Mouse (Mus musculus) Patski (cell line): ENCODE measurements around the gene Med28. TPM values are rescaled to one million over a fixed set of nuclear protein-coding genes. Genes with fewer than 3 reads are reported as not detected.

ENCODE experiments used
- ATAC-seq: fragments of 100-300 bp; one replicate; pipeline ENCODE4 v1.8.0; 2021
- CTCF ChIA-PET: fragments of 350-600 bp; sonication (Branson Sonifier 250); formaldehyde crosslinking; loops from one replicate; lab custom pipeline; 2022; ENCODE audit warnings: inconsistent platforms; lab: Charles Lee
- POLR2A ChIA-PET: fragments of 350-600 bp; sonication (Branson Sonifier 250); formaldehyde crosslinking; loops from one replicate; lab custom pipeline; 2022; ENCODE audit warnings: antibody characterized with exemption, inconsistent platforms; lab: Charles Lee
- DNase-seq: peaks from one replicate; pipeline ENCODE4 v3.0.0-alpha.2; 2011; ENCODE audit warnings: low read depth, low spot score
- H3K27me3 ChIP-seq: fragments of 371-371 bp; one replicate; pipeline ENCODE4 v1.5.1; 2021
- CTCF ChIP-seq: fragments of 100-300 bp; IDR thresholded peaks from one replicate; pipeline ENCODE4 v1.5.1; 2021
- in situ Hi-C: fragments of 300-500 bp; cut with MboI; formaldehyde crosslinking; loops from 3 replicates; pipeline ENCODE4 v1.11.1; 2018; ENCODE audit warnings: low pct_unique_long_range_greater_than_20kb, mixed read lengths
- polyA plus RNA-seq: library from polyadenylated mRNA; unstranded; gene quantifications from one replicate; pipeline ENCODE4 v1.2.3, GENCODE M21; 2021

Med28 gene
- polyA plus RNA-seq: 156 TPM

DNA sequence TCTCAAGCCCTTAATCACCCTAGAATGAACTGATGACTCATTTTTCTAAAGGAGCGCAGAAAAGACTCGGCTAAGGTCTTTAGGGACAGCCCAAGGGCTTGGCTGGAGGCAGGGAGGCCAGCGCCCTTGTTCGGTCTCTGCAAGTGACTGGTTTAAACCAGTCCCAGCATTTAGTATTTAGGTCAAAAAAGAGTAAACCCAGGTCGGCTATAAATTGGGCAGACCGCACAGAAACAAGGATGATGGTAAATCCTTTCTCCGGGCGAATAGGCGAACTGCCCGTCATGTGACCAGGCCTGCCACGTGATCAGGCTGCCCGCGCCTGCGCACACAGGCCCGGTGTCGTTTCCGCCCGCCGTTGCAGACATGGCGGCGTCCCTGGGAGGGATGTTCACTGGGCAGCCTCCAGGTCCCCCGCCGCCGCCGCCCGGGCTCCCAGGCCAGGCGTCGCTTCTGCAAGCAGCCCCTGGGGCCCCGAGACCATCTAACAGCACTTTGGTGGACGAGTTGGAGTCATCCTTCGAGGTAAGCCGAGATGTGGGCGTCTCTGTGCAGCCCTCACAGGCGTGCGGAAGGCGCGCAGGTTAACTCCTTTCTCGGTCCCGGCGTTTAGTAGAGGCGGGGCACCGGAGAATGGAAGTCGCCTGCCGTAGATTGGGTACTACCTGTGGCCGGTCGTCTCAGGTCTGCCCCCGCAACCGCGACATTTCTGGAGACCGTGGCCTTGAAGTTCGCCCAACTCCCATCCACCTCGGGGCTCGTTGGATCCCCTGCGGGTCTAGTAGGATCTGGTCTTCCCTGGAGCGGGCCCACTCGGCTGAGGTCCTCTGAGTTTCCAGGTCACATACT, at the start of gene Med28:
TSS of gene Med28 (plus strand) at position 270 of the 849 bp plus-strand sequence.
- H3K27me3 ChIP-seq: no peaks in the 10 kb centered on the region
- ChIA-PET POLR2A (no interaction called here), CTCF (interaction anchor here (1.0 kb wide), 1 partner anchor 9 kb away, joined by 3 read pairs; no protein-coding TSS in a partner anchor)
- DNase-seq (peak; percentile 71), ATAC-seq (peak; percentile 87)
- no peak for TF ChIP-seq CTCF
- in situ Hi-C loops: no loop called here

DNA sequence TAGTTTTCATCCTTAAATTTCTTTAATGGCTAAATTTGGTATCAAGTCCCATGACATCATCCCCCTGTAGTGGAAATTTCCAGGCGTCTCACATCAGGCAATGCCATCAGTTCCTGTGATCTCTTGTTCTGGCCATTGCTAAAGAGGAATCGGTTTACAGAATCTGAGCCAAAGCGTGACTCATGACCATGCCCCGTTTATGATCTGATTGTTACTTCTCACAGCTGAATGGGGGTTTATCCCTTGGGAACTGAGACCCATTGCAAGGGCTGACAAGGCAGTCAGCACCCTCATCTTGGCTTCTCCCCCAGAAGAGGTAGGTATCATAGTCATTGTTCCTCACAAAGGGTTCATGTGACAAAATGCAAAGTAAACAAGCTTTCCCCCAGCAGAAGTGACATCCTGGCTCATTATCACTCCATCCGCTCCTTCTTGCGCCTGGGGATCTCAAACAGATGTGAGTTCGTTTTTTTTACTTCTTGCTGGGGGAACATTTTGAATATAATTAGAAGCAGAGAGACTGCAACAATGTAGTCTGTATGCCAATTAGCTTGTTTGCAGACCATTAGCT, 47.1 kb upstream of the Med28 start:
- DNase-seq (no peak), ATAC-seq (peak; percentile 10)
- TF ChIP-seq CTCF: no peak
- in situ Hi-C loops: loop anchor here (5.0 kb wide), 3 partner anchors 59 to 874 kb away; partner anchors contain the start of gene Ncapg
- H3K27me3 ChIP-seq: peaks cover 15% of the 10 kb centered on the region
- ChIA-PET POLR2A (interaction anchor here (1.2 kb wide), 2 partner anchors 22 to 28 kb away, joined by 3 read pairs; no protein-coding TSS in a partner anchor), CTCF (interaction anchor here (1.2 to 1.7 kb wide), 3 partner anchors 22 to 195 kb away, joined by 3 to 6 read pairs (median 4); no protein-coding TSS in a partner anchor)

DNA sequence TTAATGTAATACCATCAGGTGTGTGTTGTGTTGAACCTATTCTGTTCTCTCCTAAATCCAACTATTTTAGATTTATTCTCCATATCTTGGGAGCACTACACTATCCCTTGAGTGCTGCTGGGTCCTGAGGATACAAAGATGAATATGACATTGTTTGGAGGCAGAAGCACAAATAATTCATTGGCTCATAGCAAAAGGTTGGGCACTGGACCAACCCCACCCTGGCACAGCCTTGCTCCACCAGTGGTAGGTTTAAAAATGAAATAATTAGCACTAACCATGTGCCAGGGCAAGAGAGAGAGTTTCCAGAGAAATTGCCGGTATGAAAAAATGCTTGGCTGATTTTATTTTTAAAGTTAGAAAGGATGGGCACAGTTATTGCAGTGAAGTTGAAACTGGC, 46.5 kb upstream of the Med28 start:
- in situ Hi-C loops: loop anchor here (5.0 kb wide), 3 partner anchors 59 to 874 kb away; partner anchors contain the start of gene Ncapg
- no peak for ATAC-seq
- ChIA-PET CTCF (interaction anchor here (1.2 to 1.7 kb wide), 4 partner anchors 22 to 194 kb away, joined by 3 to 6 read pairs (median 4); no protein-coding TSS in a partner anchor), POLR2A (interaction anchor here (1.2 kb wide), 2 partner anchors 23 to 27 kb away, joined by 3 read pairs; no protein-coding TSS in a partner anchor)
- DNase-seq: no peak
- peaks cover 15% of the 10 kb centered on the region for H3K27me3 ChIP-seq
- TF ChIP-seq CTCF: no peak

DNA sequence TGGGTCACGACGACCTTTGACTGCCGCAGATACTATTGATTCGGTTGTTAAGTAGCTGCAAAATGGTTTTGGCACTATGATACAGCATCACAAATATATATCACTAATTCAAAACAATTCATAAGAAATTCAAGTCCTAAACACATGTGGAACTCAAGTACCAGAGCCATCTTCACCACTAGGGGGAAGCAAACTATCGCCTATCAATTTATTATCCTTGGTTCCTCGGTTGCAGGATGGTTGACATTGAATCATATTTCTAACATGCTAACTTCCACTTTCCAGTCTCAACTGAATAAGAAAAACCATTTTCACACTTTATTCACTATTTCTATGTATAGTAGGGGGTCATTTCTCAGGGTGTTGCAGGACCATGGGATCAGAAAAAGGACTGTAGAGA, 45.8 kb upstream of the Med28 start:
- TF ChIP-seq CTCF: peak; percentile 75
- in situ Hi-C loops: loop anchor here (5.0 kb wide), 3 partner anchors 58 to 873 kb away; partner anchors contain the start of gene Ncapg
- CTCF ChIA-PET: interaction anchor here (1.2 to 1.7 kb wide), 4 partner anchors 23 to 193 kb away, joined by 3 to 6 read pairs (median 4); no protein-coding TSS in a partner anchor
- POLR2A ChIA-PET: interaction anchor here (1.2 kb wide), 1 partner anchor 27 kb away, joined by 3 read pairs; no protein-coding TSS in a partner anchor
- ATAC-seq (no peak), DNase-seq (no peak)
- peaks cover 9% of the 10 kb centered on the region for H3K27me3 ChIP-seq

DNA sequence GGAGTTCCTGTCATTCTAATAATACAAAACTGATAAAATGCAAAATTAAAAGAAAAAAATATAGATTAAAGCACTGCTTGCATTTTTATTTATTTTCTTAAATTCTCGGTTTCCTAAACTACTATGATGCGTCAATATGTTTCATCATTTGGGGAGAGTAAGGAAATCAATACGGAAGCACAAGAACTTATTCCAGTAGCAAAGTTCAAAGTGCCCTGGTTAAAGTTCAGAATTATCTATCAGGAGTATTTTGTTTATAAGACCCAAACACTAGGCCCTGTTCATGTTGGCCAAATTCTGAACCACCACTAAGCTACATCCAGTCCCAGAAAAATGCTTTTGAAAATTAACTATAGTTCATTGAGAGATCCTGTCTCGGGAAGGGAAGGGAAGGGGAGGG, 45.3 kb upstream of the Med28 start:
- in situ Hi-C loops: loop anchor here (5.0 to 25.0 kb wide), 4 partner anchors 58 to 873 kb away; partner anchors contain the start of genes Lcorl and Ncapg
- ChIA-PET POLR2A (no interaction called here), CTCF (no interaction called here)

DNA sequence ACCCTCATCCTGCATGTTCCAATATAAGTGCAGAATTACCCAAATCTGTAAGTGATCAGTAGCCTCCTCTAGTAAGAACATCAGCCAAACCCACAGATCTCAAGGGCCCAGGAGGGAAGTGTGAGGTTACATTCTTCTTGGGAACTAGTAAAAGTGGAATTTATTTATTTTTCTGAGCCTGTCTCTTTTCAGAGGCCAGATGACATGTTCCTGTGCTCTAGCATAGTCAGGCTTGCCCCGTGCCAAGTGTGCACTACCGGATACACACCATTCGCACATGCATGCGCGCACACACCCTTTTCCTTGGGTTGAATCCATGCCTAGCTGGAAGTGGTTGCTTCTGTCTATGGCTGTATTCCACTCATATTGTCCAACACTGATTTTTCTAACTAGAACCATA, 44.3 kb upstream of the Med28 start:
- ATAC-seq: peak; percentile 2
- POLR2A ChIA-PET: no interaction called here
- DNase-seq: no peak
- TF ChIP-seq CTCF: no peak
- in situ Hi-C loops: loop anchor here (25.0 kb wide), 1 partner anchor 387 kb away; the partner anchor contains the start of gene Lcorl
- CTCF ChIA-PET: interaction anchor here (1.2 to 1.5 kb wide), 3 partner anchors 15 to 193 kb away, joined by 4 to 8 read pairs (median 6); no protein-coding TSS in a partner anchor
- H3K27me3 ChIP-seq: no peaks in the 10 kb centered on the region

More for the DNA sequence above, 45.3 kb upstream of the Med28 start:
- DNase-seq: no peak
- H3K27me3 ChIP-seq: peaks cover 6% of the 10 kb centered on the region
- ATAC-seq: no peak
- no peak for TF ChIP-seq CTCF

DNA sequence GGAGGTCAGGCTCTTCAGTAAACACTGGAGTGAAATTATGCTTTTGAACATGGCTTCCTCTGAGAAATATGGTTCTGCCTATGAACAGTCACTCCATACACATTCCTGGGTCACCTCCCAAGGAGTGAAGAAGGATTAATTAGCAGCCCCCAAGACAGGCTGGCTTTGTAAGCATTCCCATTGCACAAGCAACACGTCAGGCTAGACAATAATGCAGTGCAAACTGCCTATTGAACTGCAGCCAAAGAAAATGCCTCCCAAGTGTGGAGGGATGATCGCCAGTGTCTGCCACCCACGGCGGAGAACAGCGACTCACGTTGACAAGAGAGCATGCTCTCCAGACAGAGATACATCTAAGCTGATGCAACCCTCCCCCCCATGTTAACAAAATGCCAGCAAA, 43.7 kb upstream of the Med28 start:
- H3K27me3 ChIP-seq: no peaks in the 10 kb centered on the region
- TF ChIP-seq CTCF: peak; percentile 6
- DNase-seq (peak; percentile 81), ATAC-seq (peak; percentile 86)
- ChIA-PET POLR2A (interaction anchor here (1.0 kb wide), 1 partner anchor 38 kb away, joined by 3 read pairs; no protein-coding TSS in a partner anchor), CTCF (interaction anchor here (1.2 to 1.5 kb wide), 3 partner anchors 14 to 192 kb away, joined by 4 to 8 read pairs (median 6); no protein-coding TSS in a partner anchor)
- in situ Hi-C loops: loop anchor here (25.0 kb wide), 1 partner anchor 386 kb away; the partner anchor contains the start of gene Lcorl

DNA sequence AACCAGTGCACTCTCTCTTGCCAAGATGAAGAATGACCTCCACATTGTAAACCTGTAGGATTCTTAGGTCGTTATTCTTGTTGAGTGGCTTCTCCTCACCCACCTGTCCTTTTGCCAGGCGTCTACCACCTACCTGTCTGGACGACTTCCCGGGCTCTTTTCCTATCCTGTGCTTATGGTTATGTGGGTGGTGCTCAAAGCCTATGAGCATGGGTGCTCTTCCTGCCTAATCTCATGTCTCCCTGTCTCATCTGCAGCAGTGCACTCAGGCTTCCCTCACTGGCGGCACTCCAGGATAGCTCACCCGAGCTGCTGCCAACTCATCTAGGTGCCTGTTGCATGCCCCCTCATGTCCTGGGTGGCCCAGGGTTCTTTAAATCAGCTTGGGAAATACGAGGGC, 42.4 kb upstream of the Med28 start:
- POLR2A ChIA-PET: interaction anchor here (0.7 kb wide), 1 partner anchor 16 kb away, joined by 3 read pairs; no protein-coding TSS in a partner anchor
- peaks cover 5% of the 10 kb centered on the region for H3K27me3 ChIP-seq
- CTCF ChIA-PET: interaction anchor here (1.4 to 1.7 kb wide), 3 partner anchors 12 to 190 kb away, joined by 4 to 5 read pairs (median 4); no protein-coding TSS in a partner anchor
- no peak for ATAC-seq
- no peak for TF ChIP-seq CTCF
- in situ Hi-C loops: loop anchor here (25.0 kb wide), 1 partner anchor 385 kb away; the partner anchor contains the start of gene Lcorl
- no peak for DNase-seq

DNA sequence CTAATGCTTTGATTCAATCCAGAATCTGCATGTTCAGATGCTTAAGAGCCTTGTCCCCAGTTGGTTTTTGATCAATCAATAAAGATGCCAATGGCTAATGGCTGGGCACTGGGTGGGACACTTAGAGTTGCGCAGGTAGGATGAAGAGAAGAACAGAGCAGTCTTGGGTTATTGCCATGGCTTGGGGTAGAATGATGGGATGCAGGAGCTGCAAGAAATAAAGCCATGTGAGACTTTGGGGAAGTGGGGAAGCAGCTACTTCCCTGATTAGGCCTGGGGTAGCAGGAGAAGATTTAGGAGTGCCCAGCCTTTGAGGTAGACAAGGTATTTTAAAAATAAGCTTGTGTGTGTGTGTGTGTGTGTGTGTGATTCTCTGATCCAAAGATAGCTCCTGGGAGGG, 40.0 kb upstream of the Med28 start:
- no peak for DNase-seq
- POLR2A ChIA-PET: interaction anchor here (1.3 kb wide), 1 partner anchor 12 kb away, joined by 4 read pairs; no protein-coding TSS in a partner anchor

More for the DNA sequence above, 40.0 kb upstream of the Med28 start:
- ATAC-seq: no peak
- CTCF ChIA-PET: interaction anchor here (1.4 kb wide), 1 partner anchor 188 kb away, joined by 3 read pairs; no protein-coding TSS in a partner anchor
- in situ Hi-C loops: loop anchor here (25.0 kb wide), 1 partner anchor 382 kb away; the partner anchor contains the start of gene Lcorl
- peaks cover 8% of the 10 kb centered on the region for H3K27me3 ChIP-seq
- no peak for TF ChIP-seq CTCF
